Mouse (Mus musculus) telencephalon, adult 2 months (tissue): ENCODE data around the gene Olfr619.

ENCODE experiments used
- DNase-seq: peaks from one replicate; pipeline ENCODE4 v3.0.0-alpha.2; 2011; ENCODE audit warnings: low read depth, low spot score

The Olfr619 gene

DNA sequence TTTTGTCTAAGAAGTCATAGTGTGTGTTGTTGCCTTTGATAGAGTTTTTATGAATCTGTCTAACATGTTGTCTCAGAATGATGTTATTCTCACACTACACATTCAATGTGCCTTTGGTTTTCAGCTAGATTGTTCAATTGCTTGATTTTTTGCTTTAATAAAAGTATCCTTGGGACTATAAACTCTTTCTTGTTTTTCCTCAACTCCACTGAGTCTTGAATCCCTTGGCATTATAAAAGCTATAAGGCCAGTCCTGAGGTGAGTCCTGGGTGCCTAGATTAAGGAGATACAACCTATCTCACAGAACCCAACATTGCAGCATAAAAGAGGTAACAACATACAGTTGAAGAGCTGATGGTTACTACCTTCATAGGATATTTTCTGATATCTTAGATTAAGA, at the start of gene Olfr619:
Olfr619 (plus strand) TSS at position 301 of the 400 bp plus-strand sequence.
- no peak for DNase-seq

DNA sequence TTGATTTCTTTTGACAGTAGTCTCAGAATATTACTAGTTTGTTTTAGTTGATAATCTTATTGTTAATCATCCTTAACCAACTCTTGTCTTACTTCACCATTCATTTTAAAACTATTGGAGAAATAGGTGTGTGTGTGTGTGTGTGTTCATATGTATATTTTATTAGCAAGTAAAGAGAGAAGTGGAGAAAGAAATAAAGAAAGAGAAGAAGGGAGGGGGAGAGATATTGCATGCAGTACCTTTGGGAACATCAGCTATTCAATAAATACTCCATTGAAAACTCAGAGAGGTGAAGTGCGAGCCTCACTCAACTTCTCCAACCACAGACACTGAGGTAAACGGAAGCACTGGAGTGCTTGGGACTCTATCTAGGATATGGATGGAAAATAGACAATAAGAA, 44.6 kb upstream of the Olfr619 start, which contains the start of gene Olfr615:
Olfr615 (plus strand) TSS at position 301 of the 400 bp plus-strand sequence.
- no peak for DNase-seq

GRCm38 (mm10) chr7:103569043-103569442, 31.3 kb upstream of the Olfr619 start, which contains the start of gene Olfr616:
Olfr616 (minus strand) TSS chr7:103569143.
- no peak for DNase-seq

DNA sequence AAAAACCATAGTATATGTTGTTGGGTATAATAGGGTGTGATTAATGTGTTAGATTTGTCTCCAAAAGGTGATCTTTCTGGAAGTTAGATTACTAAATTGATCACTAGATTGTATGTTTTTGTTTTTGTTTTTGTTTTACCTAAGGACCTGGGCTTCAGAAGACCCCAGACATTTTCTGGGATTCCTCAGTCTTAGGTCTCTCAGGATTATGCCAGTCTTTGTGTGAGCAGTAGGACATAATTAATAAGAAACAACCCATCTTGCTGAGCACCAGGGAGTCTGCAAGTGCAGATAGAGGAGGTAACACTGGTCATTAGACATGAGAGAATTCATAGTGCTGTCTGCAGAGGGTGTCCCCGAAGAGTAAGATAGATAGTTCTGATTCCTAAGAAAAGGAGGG, 27.6 kb upstream of the Olfr619 start, which contains the start of gene Olfr617:
Olfr617 (plus strand) TSS at position 301 of the 400 bp plus-strand sequence.
- no peak for DNase-seq

GRCm38 (mm10) chr7:103589803-103590202, 10.6 kb upstream of the Olfr619 start, which contains the start of gene Olfr618:
Olfr618 (plus strand) TSS chr7:103590103.
- no peak for DNase-seq

DNA sequence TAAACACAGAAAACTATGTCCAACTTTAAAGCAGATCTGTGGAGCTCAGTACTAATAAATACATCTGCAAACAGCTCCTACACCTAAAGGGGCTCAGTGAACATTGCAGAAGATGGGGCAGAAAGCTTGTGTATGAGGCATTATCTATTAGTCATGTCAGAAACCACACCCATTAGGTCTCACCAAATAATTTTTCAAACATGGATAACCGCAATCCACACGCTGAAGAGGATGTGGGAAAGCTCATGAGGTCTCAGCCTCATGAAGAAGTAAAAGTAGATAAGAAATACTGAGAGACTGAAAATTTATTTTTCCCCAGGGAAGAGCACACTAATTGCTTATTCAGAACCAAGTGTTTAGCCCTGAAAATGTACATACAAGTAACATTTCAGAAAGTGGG, 7.0 kb downstream of the Olfr619 start:
- no peak for DNase-seq

- DNase-seq, result no peak
Measured at GRCm38 (mm10) chr7:103612434-103612833, 12.1 kb downstream of the Olfr619 start, which contains the start of gene Olfr620. Olfr620 (minus strand) TSS chr7:103612534.

DNA sequence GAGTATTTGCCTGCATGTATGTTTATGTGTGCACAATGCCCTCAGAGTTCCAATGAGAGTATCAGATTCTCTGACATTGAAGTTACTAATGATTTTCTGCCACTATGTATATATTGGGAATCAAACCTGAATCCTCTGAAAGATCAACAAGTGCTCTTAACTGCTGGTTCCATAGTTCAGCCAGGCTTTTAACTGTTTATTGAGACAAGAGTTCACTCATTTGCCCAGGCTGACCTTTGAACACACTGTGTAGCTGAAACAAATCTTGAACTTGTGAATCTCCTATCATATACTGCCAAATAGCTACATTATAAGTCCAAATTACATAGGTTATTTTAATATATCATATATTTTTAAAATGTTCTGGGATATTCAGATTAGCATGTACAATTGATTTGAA, 36.4 kb downstream of the Olfr619 start:
- DNase-seq, result no peak

- no peak for DNase-seq
Measured at GRCm38 (mm10) chr7:103642602-103643001, 42.2 kb downstream of the Olfr619 start, which contains the start of gene Olfr622. Olfr622 (minus strand) TSS chr7:103642702.

DNA sequence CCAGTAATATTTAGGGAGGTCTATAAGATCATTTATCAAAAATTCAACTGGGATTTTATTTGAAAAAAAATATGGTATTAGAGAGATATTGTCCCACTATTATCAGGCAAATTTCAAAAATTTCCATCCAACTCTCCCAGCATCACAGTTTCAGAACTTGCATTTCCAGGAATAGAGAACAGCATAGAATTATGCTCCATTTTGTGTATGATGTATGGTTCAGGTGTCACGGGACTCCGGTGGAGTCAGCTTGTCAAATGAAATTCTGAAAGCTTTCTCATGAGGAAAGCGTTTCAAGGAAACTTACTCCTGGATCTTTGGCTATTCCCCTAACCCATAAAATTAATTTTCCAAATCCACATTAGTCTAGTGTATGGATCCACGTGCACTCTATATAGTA, 43.7 kb downstream of the Olfr619 start:
- no peak for DNase-seq
